Mouse (Mus musculus) brain, embryonic 14.5 days (tissue): ENCODE results near the gene Kazn.

Experiments used
- CTCF ChIP-seq: fragments of 200-500 bp; IDR thresholded peaks from 2 replicates; pipeline ENCODE4 v1.5.1; 2012; ENCODE audit warnings: inconsistent platforms, mild to moderate bottlenecking, moderate library complexity, borderline replicate concordance; ENCODE audit not compliant: insufficient read depth, insufficient read length; ENCODE audit errors: extremely low read depth
- POLR2A ChIP-seq: fragments of 200-500 bp; IDR thresholded peaks from 2 replicates; pipeline ENCODE4 v1.6.1; 2012; ENCODE audit warnings: mild to moderate bottlenecking, inconsistent platforms, borderline replicate concordance; ENCODE audit not compliant: poor library complexity, insufficient read depth, insufficient read length, severe bottlenecking; ENCODE audit errors: extremely low read depth

GRCm38 (mm10) chr4:142244641-142245040 lies 5.4 kb upstream of the Kazn start:
- TF ChIP-seq POLR2A (no peak), CTCF (no peak)
